8 mouse cellular contexts compared by ENCODE assay signal in genomic region chr17:48545223-48545943, GRCm38 (mm10).
DNase-seq lines count a peak whose midpoint lies in the region; ATAC-seq and TF ChIP-seq lines count a peak whose summit lies in the region.

No protein-coding gene starts in this region.

- H3K9me3 ChIP-seq in E14TG2a.4 (ENCODE audit: low read length): peaks cover 13% of the 10 kb centered on the region
- H3K9me3 ChIP-seq in intestine, embryonic 15.5 days: no peaks in the 10 kb centered on the region

- H3K36me3 ChIP-seq in E14TG2a.4 (ENCODE audit: insufficient read depth, low read length): no peaks in the 10 kb centered on the region
- no peaks in the 10 kb centered on the region for H3K36me3 ChIP-seq in intestine, embryonic 15.5 days

- no peak for TF ChIP-seq CTCF in E14TG2a.4 (conservative IDR thresholded peaks at IDR 0.05; ENCODE audit: low read length)
- TF ChIP-seq CTCF in cortical plate, adult 2 months (IDR thresholded peaks at IDR 0.05; ENCODE audit: extremely low read depth, insufficient read depth, low read length): no peak
- no peak for TF ChIP-seq CTCF in gastrocnemius, adult 2 months (IDR thresholded peaks at IDR 0.05)

- peaks cover 28% of the 10 kb centered on the region for H3K4me1 ChIP-seq in E14TG2a.4 (replicated peaks; ENCODE audit: low read depth, low read length)
- no peaks in the 10 kb centered on the region for H3K4me1 ChIP-seq in cortical plate, adult 2 months (ENCODE audit: control insufficient read depth, insufficient read depth, low read length)
- peaks cover 22% of the 10 kb centered on the region; the same call in 1 of the 2 replicates for H3K4me1 ChIP-seq in intestine, embryonic 15.5 days (replicated peaks)

- peak; percentile 73 for TF ChIP-seq POLR2A in cortical plate, adult 2 months (IDR thresholded peaks at IDR 0.05; ENCODE audit: extremely low read depth, insufficient read depth, low read length)

- peak overlapping the region; percentile 33 for H3K4me3 ChIP-seq in E14TG2a.4 (replicated peaks; ENCODE audit: low read length)
- H3K4me3 ChIP-seq in cortical plate, adult 2 months (ENCODE audit: insufficient read depth, low read length): peak overlapping the region; percentile 31
- H3K4me3 ChIP-seq in intestine, embryonic 15.5 days (replicated peaks): peak overlapping the region; percentile 3; the same call in 1 of the 2 replicates
- no peak overlapping the region for H3K4me3 ChIP-seq in gastrocnemius, adult 2 months

- peak; percentile 62 to 73 for DNase-seq in left cerebral cortex, postnatal 25 days (ENCODE audit: low spot score in 2 of 2)
- DNase-seq in retina, embryonic 14.5 days (ENCODE audit: low spot score): peak; percentile 54
- DNase-seq in gastrocnemius, adult 2 months: no peak
- no peak for DNase-seq in spleen, postnatal 36 days (ENCODE audit: low spot score in 2 of 2)
- no peak for DNase-seq in c-Kit-positive CD71-positive TER-119-positive erythroid progenitor cells, embryonic 14.5 days (ENCODE audit: low spot score)

- no peak overlapping the region for H3K27ac ChIP-seq in cortical plate, adult 2 months (ENCODE audit: insufficient read depth, low read length)
- peak overlapping the region; percentile 46 for H3K27ac ChIP-seq in intestine, embryonic 15.5 days
- no peak overlapping the region for H3K27ac ChIP-seq in gastrocnemius, adult 2 months

- H3K4me2 ChIP-seq in intestine, embryonic 15.5 days (replicated peaks): peak overlapping the region; percentile 23; the same call in 1 of the 2 replicates

- WGBS in intestine, embryonic 15.5 days: 58% methylated on average over 28 of the region's 28 CpGs

- H3K27me3 ChIP-seq in E14TG2a.4 (ENCODE audit: insufficient read depth, low read length): peaks cover 59% of the 10 kb centered on the region
- no peaks in the 10 kb centered on the region for H3K27me3 ChIP-seq in intestine, embryonic 15.5 days (replicated peaks)

- peak; percentile 50 for ATAC-seq in intestine, embryonic 15.5 days

- H3K9ac ChIP-seq in intestine, embryonic 15.5 days: no peak overlapping the region

- intact Hi-C loops in left cerebral cortex, postnatal 25 days (cut with DNase I): loop anchor here (2.0 kb wide), 1 partner anchor 377 kb away; no protein-coding TSS in a partner anchor
- intact Hi-C loops in gastrocnemius, adult 2 months (cut with DNase I): no loop called here

Comparison
In these comparisons a context has a peak if more than half of its experiments do, and no peak if none do; other contexts are left out.
1. DNase-seq: peak in left cerebral cortex, postnatal 25 days (2 of 2) and retina, embryonic 14.5 days (single experiment); none in gastrocnemius, adult 2 months (single experiment), spleen, postnatal 36 days (0 of 2) and c-Kit-positive CD71-positive TER-119-positive erythroid progenitor cells, embryonic 14.5 days (single experiment).